Mouse (Mus musculus): Measurements from ENCODE around the gene Hsd17b1.
"Not testable (repeated sequence)": the region's sequence is repeated elsewhere in the genome, so short reads cannot be mapped to it uniquely, and the experiment has no call there.

Gene Hsd17b1

GRCm38 (mm10) chr11:101085617-101086322 lies 7.6 kb downstream of the Hsd17b1 start:
- no peak for DNase-seq (ENCODE audit: low read depth, low spot score)

DNA sequence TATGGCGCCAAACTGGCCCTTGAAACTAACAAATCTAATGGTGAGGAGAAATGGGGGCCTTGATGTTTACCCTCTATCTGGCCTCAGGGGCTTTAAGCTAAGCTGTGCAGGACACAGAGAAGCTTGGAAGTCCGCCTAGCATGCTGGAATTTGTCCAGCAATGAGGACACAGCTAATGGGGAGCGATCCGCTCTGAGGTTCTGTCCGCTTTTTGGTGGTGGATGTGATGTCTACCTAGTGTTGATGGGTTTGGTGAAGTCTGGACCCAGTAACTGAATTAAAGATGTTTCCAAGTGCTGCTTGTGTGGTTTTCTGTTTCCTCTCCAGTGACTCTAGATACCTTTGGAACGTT lies 8.1 kb downstream of the Hsd17b1 start:
- peak; percentile 26 for DNase-seq (ENCODE audit: low read depth, low spot score)

DNA sequence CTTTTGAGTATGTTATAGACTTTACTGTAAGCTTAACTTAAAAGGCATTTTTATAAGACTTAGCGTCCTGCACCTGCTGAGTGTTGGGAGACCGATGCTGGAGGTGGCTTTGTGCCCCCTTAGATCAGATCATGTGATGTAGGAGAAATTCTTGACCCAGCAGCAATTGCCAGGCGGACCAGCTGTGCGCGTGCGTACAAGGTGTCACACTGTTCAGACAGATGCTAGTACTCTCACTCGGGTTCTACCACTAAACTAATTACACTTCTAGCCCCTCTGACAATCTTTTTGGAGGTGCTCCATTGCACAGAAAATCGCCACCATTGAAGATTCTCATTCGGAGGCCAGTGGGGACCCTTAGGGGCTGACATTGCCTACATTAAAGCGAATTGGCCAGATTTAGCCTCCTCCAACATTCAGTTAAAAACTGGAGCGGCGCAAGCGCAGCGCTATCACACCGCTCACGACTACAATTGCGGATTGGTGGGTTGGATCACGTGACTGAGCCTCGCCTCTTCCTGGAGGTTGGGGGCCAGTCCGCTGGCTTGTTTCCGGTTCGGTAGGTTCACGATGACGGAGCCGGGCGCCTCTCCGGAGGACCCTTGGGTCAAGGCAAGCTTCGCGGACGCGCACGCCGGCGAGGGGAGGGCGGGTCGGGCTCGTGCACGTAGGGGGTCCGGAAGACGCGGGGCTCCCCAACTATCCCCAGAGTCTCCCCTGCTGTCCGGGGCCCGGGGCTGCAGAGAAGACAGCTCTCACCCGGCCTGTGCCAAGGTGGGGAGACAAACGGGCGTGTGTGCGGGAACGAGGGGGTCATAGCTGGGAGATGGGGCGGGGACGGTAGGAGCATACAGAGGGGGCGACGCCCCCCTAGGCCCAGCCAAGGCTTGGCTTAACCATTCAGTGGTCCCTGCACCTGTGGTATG lies 8.8 kb downstream of the Hsd17b1 start, which contains the start of gene Mlx:
Gene Mlx (plus strand): TSS at position 522 of the 926 bp plus-strand sequence.
- peak; percentile 98 for DNase-seq (ENCODE audit: low read depth, low spot score)

GRCm38 (mm10) chr11:101087682-101088055 lies 9.5 kb downstream of the Hsd17b1 start:
- DNase-seq (ENCODE audit: low read depth, low spot score): peak; percentile 41

GRCm38 (mm10) chr11:101089931-101090330 lies 11.7 kb downstream of the Hsd17b1 start:
- no peak for DNase-seq (ENCODE audit: low read depth, low spot score)

GRCm38 (mm10) chr11:101094930-101095313 lies 16.7 kb downstream of the Hsd17b1 start:
- DNase-seq (ENCODE audit: low read depth, low spot score): no peak

GRCm38 (mm10) chr11:101095314-101096024 lies 17.3 kb downstream of the Hsd17b1 start, which contains the start of gene Psmc3ip:
TSS of gene Psmc3ip (minus strand) at chr11:101095436.
- DNase-seq (ENCODE audit: low read depth, low spot score): peak; percentile 98

GRCm38 (mm10) chr11:101098231-101098630 lies 20.0 kb downstream of the Hsd17b1 start:
- no peak for DNase-seq (ENCODE audit: low read depth, low spot score)

DNA sequence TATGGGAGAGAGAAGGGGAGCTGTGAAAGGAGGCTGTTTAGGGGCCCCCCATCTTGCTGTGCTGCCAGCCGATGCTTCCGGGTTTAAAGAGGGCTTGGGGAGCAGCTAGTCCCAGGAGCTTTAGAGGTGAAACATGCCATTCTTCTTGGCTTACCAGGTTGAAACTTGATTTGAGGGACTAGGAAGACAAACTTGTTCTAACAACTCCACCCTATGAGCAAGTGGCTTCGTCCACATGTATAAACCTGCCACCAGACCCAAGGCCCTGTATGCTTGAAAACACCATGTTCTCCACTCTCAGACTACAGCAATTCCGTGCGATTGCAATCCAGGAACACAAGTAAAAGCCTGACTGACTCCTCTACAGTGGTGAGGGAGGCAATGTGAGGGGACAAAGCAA lies 24.8 kb downstream of the Hsd17b1 start:
- no peak for DNase-seq (ENCODE audit: low read depth, low spot score)

DNA sequence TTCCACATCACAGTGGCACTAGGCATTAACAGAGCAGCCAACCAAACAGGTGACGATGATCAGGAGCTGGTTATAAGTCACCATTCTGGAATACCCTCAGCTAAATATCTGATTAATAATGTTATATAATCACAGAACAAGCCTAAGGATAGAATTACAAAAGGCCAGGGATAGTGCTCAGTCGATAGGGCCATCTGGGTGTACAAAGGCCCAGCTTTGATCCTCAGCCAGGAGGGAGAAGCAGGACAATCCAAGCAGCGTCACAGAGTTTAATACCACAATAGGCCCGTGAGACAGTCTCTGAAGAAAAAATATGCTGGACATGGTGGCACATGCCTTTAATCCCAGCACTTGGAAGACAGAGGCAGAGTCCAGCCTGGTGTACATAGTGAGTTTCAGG lies 31.1 kb downstream of the Hsd17b1 start:
- peak; percentile 29 for DNase-seq (ENCODE audit: low read depth, low spot score)

DNA sequence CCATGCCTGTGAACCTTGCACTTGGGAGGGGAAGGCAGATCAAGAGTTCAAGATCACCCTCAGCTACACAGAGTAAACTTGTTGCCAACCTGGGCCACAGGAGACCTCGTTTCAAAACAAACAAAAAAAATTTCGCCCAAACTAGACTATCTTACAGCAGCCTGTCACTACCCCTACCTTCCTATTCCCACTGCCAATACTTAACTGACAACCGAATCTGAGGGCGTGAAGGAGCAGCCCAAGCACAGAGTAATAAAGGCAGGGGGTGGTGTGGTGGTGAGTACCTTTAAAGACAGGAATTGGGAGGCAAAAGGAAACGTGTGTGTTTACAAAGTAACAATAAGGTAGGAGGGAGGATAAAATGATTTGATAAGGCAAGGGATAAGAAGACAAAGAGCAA lies 32.5 kb downstream of the Hsd17b1 start:
- DNase-seq (ENCODE audit: low read depth, low spot score): no peak

DNA sequence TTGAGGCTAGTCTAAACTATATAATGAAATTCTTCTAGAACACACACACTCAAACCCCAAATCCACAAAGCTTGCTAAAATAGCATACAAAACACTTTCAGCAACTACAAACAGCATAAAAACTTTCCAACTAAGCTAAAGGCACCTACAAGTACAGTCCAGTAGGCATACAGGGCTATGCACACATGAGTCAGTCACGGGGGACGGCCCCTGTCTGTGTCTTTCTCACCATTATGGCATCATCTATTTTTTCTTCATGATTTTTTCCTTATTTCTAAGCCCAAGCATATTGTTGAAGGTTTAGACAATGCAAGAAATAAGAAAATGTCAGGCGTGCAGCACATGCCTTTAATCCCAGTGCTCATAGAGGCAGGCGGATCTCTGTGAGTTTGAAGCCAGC lies 33.0 kb downstream of the Hsd17b1 start:
- no peak for DNase-seq (ENCODE audit: low read depth, low spot score)

DNA sequence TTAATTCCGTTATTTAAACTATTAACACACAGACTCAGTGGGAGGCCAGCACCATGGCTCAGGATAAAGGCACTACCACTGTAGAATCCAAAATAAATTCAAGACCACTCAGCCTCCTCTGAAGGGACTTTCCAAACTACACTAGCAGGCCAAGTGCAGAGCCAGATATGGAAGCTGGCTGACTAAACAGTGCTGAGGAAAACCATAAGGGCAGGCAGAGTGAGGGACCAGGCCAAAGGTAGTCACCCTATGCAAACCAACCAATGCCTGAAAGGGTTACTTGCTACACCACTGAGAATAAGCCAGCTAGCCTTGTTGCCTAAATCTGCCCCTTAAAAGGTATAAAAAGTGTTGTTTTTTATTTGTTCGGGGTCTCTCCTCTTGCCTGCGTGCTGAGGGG lies 34.0 kb downstream of the Hsd17b1 start:
- DNase-seq (ENCODE audit: low read depth, low spot score): no peak

GRCm38 (mm10) chr11:101115564-101115963 lies 37.4 kb downstream of the Hsd17b1 start:
- peak; percentile 82 for DNase-seq (ENCODE audit: low read depth, low spot score)

DNA sequence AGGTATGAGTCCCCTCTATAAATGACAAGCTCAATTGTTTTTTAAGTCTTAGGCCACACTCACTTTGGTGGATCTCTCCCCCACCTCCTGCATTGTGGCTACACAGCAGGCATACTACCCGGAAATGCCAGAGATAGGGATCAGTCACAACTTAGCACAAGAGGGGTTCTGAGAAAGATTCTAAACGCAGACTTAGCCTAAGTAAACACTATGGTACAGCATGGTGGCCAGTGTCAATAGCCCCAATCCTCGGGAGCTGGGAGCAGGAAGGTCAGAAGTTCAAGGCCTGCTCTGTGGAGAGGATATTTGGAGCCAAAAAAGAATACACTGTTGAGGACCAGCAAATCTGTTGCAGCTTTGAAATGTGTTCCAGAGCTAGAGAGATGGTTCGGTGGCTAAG lies 39.9 kb downstream of the Hsd17b1 start:
- DNase-seq (ENCODE audit: low read depth, low spot score): no peak

DNA sequence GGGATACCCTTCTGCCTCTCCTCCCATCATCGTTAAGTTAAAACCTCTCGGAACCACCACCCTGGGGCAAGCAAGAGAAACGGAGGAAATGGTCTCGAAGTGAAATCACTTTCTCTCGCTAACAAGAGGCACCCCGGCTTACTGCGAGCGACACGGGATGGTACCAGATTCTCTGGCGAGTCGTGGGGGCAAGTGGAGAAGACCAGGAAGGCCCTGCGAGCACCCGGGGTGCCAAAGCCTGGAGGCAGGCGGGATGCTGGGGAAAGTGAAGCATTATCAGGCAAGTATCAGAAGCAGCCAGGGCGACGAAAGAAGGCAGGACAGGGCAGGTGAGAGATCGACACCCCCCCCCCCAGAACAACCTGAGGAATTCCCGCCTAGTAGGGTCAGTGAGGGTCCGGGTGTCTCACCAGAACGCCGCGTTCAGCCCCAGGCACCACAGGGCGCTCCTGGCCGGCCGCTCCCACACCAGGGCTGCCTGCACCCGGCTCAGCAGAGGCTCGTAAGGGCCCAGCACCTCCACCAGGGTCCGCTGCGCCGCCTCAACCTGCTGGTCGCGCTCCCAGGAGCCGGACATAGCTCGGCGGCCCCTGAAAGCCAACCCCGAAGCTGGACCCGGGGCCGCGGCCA lies 41.0 kb downstream of the Hsd17b1 start:
- DNase-seq (ENCODE audit: low read depth, low spot score): no peak

DNA sequence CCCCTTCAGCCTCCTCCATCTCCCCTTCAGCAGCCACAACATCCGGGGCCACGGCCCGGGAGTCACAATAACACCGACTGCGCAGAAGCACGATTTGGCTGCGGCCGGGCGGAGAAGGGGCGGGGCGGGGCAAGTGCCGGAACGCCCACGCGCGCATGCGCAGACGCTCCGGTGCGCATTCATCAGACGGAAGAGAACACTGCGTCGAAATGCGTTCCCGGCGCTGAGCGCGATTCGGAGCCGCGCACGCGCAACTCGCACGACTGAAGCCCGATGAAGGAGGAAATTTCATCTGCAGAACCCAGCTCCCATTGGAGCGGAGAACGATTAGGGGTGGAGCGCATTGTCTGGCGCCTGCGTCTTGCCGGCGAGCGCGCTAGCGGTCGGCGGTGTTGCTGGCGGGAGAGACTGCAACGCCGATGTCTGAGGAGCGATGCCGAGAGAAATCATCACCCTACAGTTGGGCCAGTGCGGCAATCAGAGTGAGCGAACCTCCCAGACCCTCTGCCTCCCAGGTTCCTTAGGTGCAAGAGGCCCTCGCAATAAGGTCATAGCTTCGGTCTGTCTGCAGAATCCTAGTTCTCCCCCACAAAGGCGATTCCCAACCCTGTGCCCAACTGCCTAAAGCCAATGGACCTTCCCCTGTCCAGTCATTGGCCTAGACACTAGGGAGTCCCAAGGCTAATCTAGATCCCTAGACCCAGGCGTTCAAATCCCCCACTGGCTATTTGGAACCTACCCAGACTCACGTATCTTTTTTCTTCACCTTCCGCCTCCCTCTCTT lies 41.7 kb downstream of the Hsd17b1 start, which contains the start of the genes Retreg3 and Tubg1:
Gene Retreg3 (minus strand): TSS at position 133 of the 784 bp plus-strand sequence.
Gene Tubg1 (plus strand): TSS at position 178 of the 784 bp plus-strand sequence.
- DNase-seq (ENCODE audit: low read depth, low spot score): peak; percentile 100

- no peak for DNase-seq (ENCODE audit: low read depth, low spot score)
Observed at GRCm38 (mm10) chr11:101120545-101121188, 42.5 kb downstream of the Hsd17b1 start.

DNA sequence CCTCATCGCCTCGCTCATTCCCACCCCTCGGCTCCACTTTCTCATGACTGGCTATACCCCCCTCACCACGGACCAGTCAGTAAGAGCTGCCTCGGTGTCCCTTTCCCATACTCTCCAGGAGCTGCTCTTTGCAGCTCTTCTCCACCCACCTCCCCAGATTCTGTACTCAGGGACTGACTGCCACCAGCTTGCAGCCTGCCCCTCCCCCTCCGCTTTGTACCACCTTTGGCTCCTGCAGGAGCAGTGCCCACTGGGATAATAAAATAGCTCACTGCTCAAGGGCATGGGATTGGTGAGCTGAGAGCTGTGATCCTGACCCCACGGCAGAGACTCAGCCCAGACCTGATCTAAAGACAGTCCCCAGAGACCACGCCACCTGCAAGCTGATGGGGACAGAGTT lies 46.3 kb downstream of the Hsd17b1 start:
- not testable (repeated sequence) for DNase-seq (ENCODE audit: low read depth, low spot score)

- DNase-seq (ENCODE audit: low read depth, low spot score): not testable (repeated sequence)
Observed at GRCm38 (mm10) chr11:101125008-101125407, 46.8 kb downstream of the Hsd17b1 start.
